Mouse (Mus musculus) midbrain, embryonic 16.5 days (tissue): ENCODE measurements at regions not wholly inside any gene's neighbourhood (a gene's known extent, or its start where the extent isn't known, plus 50 kb on each side); places are given as distances from the start of the nearest gene placed in this dataset.

Source experiments
- ATAC-seq: fragments of 200-750 bp; cut with Nextera tagmentation; 2 replicates; pipeline ENCODE4 v1.8.0; 2017; ENCODE audit warnings: moderate TSS enrichment
- H3K27ac ChIP-seq: fragments of 300-500 bp; sonication (generic); 2 replicates; pipeline ENCODE4 v1.5.1; 2014; ENCODE audit warnings: mild to moderate bottlenecking, low read length, mixed read lengths
- H3K27me3 ChIP-seq: fragments of 300-500 bp; sonication (generic); 2 replicates; pipeline ENCODE4 v1.6.1; 2014; ENCODE audit warnings: low read depth, low read length, mixed read lengths; ENCODE audit not compliant: control insufficient read depth, insufficient read depth
- H3K36me3 ChIP-seq: fragments of 300-500 bp; sonication (generic); 2 replicates; pipeline ENCODE4 v1.6.1; 2014; ENCODE audit warnings: mild to moderate bottlenecking, low read length, moderate library complexity, mixed read lengths; ENCODE audit not compliant: control insufficient read depth, insufficient read depth
- H3K4me1 ChIP-seq: fragments of 300-500 bp; sonication (generic); 2 replicates; pipeline ENCODE4 v1.6.1; 2014; ENCODE audit warnings: mild to moderate bottlenecking, low read length, mixed read lengths; ENCODE audit not compliant: control insufficient read depth, insufficient read depth
- H3K4me2 ChIP-seq: fragments of 300-500 bp; sonication (generic); 2 replicates; pipeline ENCODE4 v1.6.1; 2014; ENCODE audit warnings: mild to moderate bottlenecking, low read length, mixed read lengths
- H3K4me3 ChIP-seq: fragments of 300-500 bp; sonication (generic); 2 replicates; pipeline ENCODE4 v1.5.1; 2014; ENCODE audit warnings: low read depth, mild to moderate bottlenecking, low read length, moderate library complexity, mixed read lengths
- H3K9ac ChIP-seq: fragments of 300-500 bp; sonication (generic); 2 replicates; pipeline ENCODE4 v1.6.1; 2014; ENCODE audit warnings: low read depth, low read length, mixed read lengths
- H3K9me3 ChIP-seq: fragments of 300-500 bp; sonication (generic); replicated peaks from 2 replicates; pipeline ENCODE4 v1.6.1; 2014; ENCODE audit warnings: mild to moderate bottlenecking, low read length, mixed read lengths; ENCODE audit not compliant: control insufficient read depth, poor library complexity, severe bottlenecking
- WGBS: fragments of 180-500 bp; shearing (Covaris S2); extraction: QIAGEN DNeasy Blood & Tissue Kit; methylation state at CpG from one replicate; pipeline ENCODE4 v1.1.7; 2014; 5-methylcytosine and 5-hydroxymethylcytosine counted together

GRCm38 (mm10) chr14:60517891-60518290, 115.9 kb upstream of the Spata13 start:
- no peaks in the 10 kb centered on the region for H3K4me1 ChIP-seq
- ATAC-seq, result no peak
- no peaks in the 10 kb centered on the region for H3K27me3 ChIP-seq
- H3K4me3 ChIP-seq, result no peak overlapping the region
- 94% methylated on average over 11 of the region's 11 CpGs for WGBS
- no peak overlapping the region for H3K27ac ChIP-seq
- H3K4me2 ChIP-seq, result no peak overlapping the region
- H3K36me3 ChIP-seq, result no peaks in the 10 kb centered on the region
- no peaks in the 10 kb centered on the region for H3K9me3 ChIP-seq
- H3K9ac ChIP-seq, result no peak overlapping the region

DNA sequence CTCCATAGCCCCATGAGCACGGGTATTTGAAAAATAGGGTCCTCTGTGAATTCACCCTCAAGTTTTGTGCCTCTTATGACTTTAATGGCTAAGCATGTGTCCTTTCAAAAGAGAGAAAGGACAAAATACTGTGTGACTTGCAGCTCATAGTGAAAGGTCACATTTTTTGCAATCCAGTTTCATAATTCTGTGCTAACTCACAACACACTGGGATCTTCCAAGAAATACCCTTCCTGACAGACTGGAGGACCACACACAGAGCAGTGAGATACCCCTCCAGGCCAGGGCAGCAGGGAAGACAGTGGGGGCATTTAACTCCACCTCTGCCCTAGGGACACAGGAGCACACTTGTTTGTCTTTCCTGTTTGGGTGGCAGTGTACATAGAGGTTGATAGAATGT, 110.8 kb upstream of the Spata13 start:
- Histone ChIP-seq H3K27me3 (no peaks in the 10 kb centered on the region), H3K27ac (no peak overlapping the region), H3K9ac (0 out of 2 replicates have a peak overlapping the region, but pooled peaks have one; percentile 10), H3K9me3 (no peaks in the 10 kb centered on the region), H3K4me2 (no peak overlapping the region), H3K36me3 (no peaks in the 10 kb centered on the region), H3K4me3 (no peak overlapping the region), H3K4me1 (no peaks in the 10 kb centered on the region; the same call in 1 of the 2 replicates)
- no peak for ATAC-seq
- 65% methylated on average over 1 of the region's 1 CpGs for WGBS

DNA sequence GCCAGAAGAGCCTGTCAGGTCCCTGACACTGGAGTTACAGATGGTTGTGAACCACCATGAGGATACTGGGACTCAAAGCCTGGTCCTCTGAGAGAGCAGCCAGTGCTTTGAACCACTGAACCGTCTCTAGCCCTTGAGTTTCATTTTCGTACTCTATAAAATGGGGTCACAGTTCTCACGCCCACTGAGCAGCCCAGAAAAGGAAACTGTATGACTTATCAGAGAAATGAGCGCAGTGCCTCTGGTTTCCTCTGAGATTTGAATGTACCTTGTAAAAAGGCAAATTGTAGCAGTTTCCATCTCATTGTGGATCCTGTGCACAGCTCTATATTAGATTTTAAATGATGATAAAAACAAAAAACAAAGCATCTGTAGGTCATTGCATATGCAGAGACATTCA, 108.9 kb upstream of the Spata13 start:
- ATAC-seq, result no peak
- no peaks in the 10 kb centered on the region for H3K36me3 ChIP-seq
- WGBS, result 80% methylated on average over 4 of the region's 4 CpGs

GRCm38 (mm10) chr14:60525284-60525962, 108.4 kb upstream of the Spata13 start:
- H3K4me1 ChIP-seq, result peaks cover 3% of the 10 kb centered on the region; the same call in 1 of the 2 replicates
- ATAC-seq, result peak; percentile 82
- no peak overlapping the region for H3K4me2 ChIP-seq
- H3K36me3 ChIP-seq, result no peaks in the 10 kb centered on the region
- H3K9ac ChIP-seq, result no peak overlapping the region
- no peak overlapping the region for H3K27ac ChIP-seq
- no peaks in the 10 kb centered on the region for H3K27me3 ChIP-seq
- no peaks in the 10 kb centered on the region for H3K9me3 ChIP-seq
- H3K4me3 ChIP-seq, result no peak overlapping the region
- 74% methylated on average over 13 of the region's 13 CpGs for WGBS

More for the DNA sequence above, 108.9 kb upstream of the Spata13 start:
- Histone ChIP-seq H3K9me3 (no peaks in the 10 kb centered on the region), H3K4me3 (no peak overlapping the region), H3K27me3 (no peaks in the 10 kb centered on the region), H3K4me2 (no peak overlapping the region), H3K27ac (no peak overlapping the region), H3K4me1 (peaks cover 2% of the 10 kb centered on the region; the same call in 1 of the 2 replicates), H3K9ac (no peak overlapping the region)

GRCm38 (mm10) chr14:60525979-60526378, 107.8 kb upstream of the Spata13 start:
- Histone ChIP-seq H3K27me3 (no peaks in the 10 kb centered on the region), H3K9ac (no peak overlapping the region), H3K4me1 (peaks cover 3% of the 10 kb centered on the region; the same call in 1 of the 2 replicates), H3K9me3 (no peaks in the 10 kb centered on the region), H3K4me3 (no peak overlapping the region), H3K27ac (no peak overlapping the region), H3K36me3 (no peaks in the 10 kb centered on the region), H3K4me2 (no peak overlapping the region)
- WGBS, result 80% methylated on average over 3 of the region's 3 CpGs
- ATAC-seq, result no peak

- no peaks in the 10 kb centered on the region; the same call in 1 of the 2 replicates for H3K9me3 ChIP-seq
- ATAC-seq, result no peak
These were observed 107.0 kb upstream of the Spata13 start for GRCm38 (mm10) chr14:60526832-60527231.

DNA sequence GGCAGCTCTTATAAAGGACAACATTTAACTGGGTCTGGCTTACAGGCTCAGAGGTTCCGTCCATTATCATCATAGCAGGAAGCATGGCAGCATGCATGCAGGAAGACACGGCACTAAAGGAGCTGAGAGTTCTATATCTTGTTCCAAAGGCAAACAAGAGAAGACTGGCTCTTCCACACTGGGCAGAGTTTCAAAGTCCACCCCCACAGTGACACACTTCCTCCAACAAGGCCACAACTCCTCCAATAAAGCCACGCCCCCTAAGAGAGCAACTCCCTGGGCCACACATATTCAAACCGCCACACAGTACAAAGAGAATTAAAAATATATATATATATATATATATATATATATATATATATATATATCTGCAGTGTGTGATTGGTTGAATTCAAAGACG, 105.8 kb upstream of the Spata13 start:
- H3K9ac ChIP-seq, result no peak overlapping the region

More at GRCm38 (mm10) chr14:60526832-60527231, 107.0 kb upstream of the Spata13 start:
- 82% methylated on average over 10 of the region's 10 CpGs for WGBS
- H3K4me3 ChIP-seq, result no peak overlapping the region
- no peak overlapping the region for H3K9ac ChIP-seq
- no peak overlapping the region for H3K4me2 ChIP-seq
- H3K36me3 ChIP-seq, result no peaks in the 10 kb centered on the region
- no peak overlapping the region for H3K27ac ChIP-seq
- H3K4me1 ChIP-seq, result peaks cover 3% of the 10 kb centered on the region; the same call in 1 of the 2 replicates
- H3K27me3 ChIP-seq, result no peaks in the 10 kb centered on the region

DNA sequence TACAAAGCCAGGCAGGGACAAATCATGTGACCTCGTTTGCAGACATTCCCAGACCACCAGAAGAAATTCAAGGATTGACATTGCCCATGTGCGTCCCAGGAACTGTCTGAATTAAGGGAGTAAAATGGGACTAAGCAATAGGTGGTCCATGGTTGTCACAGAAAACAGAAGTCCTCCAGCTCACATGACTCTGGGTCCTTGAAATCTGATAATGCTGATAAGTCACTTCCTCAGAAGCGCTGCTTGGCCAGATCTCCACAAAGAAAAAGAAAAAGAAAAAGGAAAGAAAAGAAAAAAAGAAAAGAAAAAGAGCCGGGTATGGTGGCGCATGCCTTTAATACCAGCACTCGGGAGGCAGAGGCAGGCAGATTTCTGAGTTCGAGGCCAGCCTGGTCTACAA, 105.3 kb upstream of the Spata13 start:
- H3K4me1 ChIP-seq, result peaks cover 7% of the 10 kb centered on the region; the same call in 1 of the 2 replicates
- no peak overlapping the region for H3K9ac ChIP-seq
- H3K9me3 ChIP-seq, result no peaks in the 10 kb centered on the region; the same call in 1 of the 2 replicates
- H3K4me3 ChIP-seq, result no peak overlapping the region
- H3K36me3 ChIP-seq, result no peaks in the 10 kb centered on the region
- no peak for ATAC-seq
- WGBS, result 87% methylated on average over 7 of the region's 7 CpGs
- H3K27ac ChIP-seq, result no peak overlapping the region
- no peak overlapping the region for H3K4me2 ChIP-seq
- H3K27me3 ChIP-seq, result no peaks in the 10 kb centered on the region

More for the DNA sequence above, 105.8 kb upstream of the Spata13 start:
- no peaks in the 10 kb centered on the region for H3K36me3 ChIP-seq
- peaks cover 3% of the 10 kb centered on the region; the same call in 1 of the 2 replicates for H3K4me1 ChIP-seq
- no peaks in the 10 kb centered on the region for H3K27me3 ChIP-seq
- no peak overlapping the region for H3K4me2 ChIP-seq
- no peak for ATAC-seq
- H3K9me3 ChIP-seq, result no peaks in the 10 kb centered on the region; the same call in 1 of the 2 replicates
- H3K27ac ChIP-seq, result no peak overlapping the region
- 95% methylated on average over 5 of the region's 5 CpGs for WGBS
- no peak overlapping the region for H3K4me3 ChIP-seq

GRCm38 (mm10) chr14:60529022-60529421, 104.8 kb upstream of the Spata13 start:
- WGBS, result 44% methylated on average over 3 of the region's 3 CpGs

More at GRCm38 (mm10) chr14:60529022-60529421, 104.8 kb upstream of the Spata13 start:
- Histone ChIP-seq H3K4me3 (no peak overlapping the region), H3K4me2 (no peak overlapping the region), H3K4me1 (peaks cover 12% of the 10 kb centered on the region), H3K27ac (no peak overlapping the region), H3K9ac (no peak overlapping the region), H3K9me3 (no peaks in the 10 kb centered on the region; the same call in 1 of the 2 replicates), H3K36me3 (no peaks in the 10 kb centered on the region), H3K27me3 (no peaks in the 10 kb centered on the region)
- no peak for ATAC-seq
